Mouse (Mus musculus) midbrain, embryonic 12.5 days (tissue): ENCODE measurements around the gene Ephb1. TPM values are rescaled to one million over a fixed set of nuclear protein-coding genes. Genes with fewer than 3 reads are reported as not detected.
A peak's percentile ranks its signal among the peaks of the same experiment; 100 is the strongest.

ENCODE experiments used
- ATAC-seq: fragments of 200-750 bp; cut with Nextera tagmentation; 2 replicates; pipeline ENCODE4 v1.8.0; 2017; ENCODE audit warnings: low read depth, moderate TSS enrichment, moderate library complexity; ENCODE audit not compliant: low FRiP score
- H3K27ac ChIP-seq: fragments of 300-500 bp; sonication (generic); replicated peaks from 2 replicates; pipeline ENCODE4 v1.5.1; 2016; ENCODE audit warnings: mild to moderate bottlenecking
- H3K27me3 ChIP-seq: fragments of 300-500 bp; sonication (generic); 2 replicates; pipeline ENCODE4 v1.6.1; 2016; ENCODE audit warnings: mild to moderate bottlenecking
- H3K36me3 ChIP-seq: fragments of 300-500 bp; sonication (generic); 2 replicates; pipeline ENCODE4 v1.6.1; 2016
- H3K4me1 ChIP-seq: fragments of 300-500 bp; sonication (generic); 2 replicates; pipeline ENCODE4 v1.6.1; 2016
- H3K4me2 ChIP-seq: fragments of 300-500 bp; sonication (generic); replicated peaks from 2 replicates; pipeline ENCODE4 v1.6.1; 2016; ENCODE audit warnings: mild to moderate bottlenecking, moderate library complexity
- H3K4me3 ChIP-seq: fragments of 300-500 bp; sonication (generic); 2 replicates; pipeline ENCODE4 v1.5.1; 2016; ENCODE audit warnings: mild to moderate bottlenecking
- H3K9ac ChIP-seq: fragments of 300-500 bp; sonication (generic); replicated peaks from 2 replicates; pipeline ENCODE4 v1.6.1; 2016; ENCODE audit warnings: mild to moderate bottlenecking, moderate library complexity
- H3K9me3 ChIP-seq: fragments of 300-500 bp; sonication (generic); 2 replicates; pipeline ENCODE4 v1.6.1; 2016; ENCODE audit warnings: mild to moderate bottlenecking
- WGBS: fragments of 180-500 bp; shearing (Covaris S2); methylation state at CpG from one replicate; pipeline ENCODE4 v1.1.7; 2016; 5-methylcytosine and 5-hydroxymethylcytosine counted together
- polyA plus RNA-seq: library from polyadenylated mRNA; unstranded; fragments of >200 nt; fragmentation: Nextera tagmentation; extraction: Ambion mirVana; gene quantifications from 2 replicates; pipeline ENCODE4 v1.2.1, GENCODE M21; 2016

Ephb1 gene
- polyA plus RNA-seq, 1 experiment from 2014 or later, result 29.9 TPM

GRCm38 (mm10) chr9:101990836-101991235, 363.7 kb downstream of the Ephb1 start:
- Histone ChIP-seq H3K9ac (no peak overlapping the region), H3K27ac (no peak overlapping the region), H3K36me3 (no peaks in the 10 kb centered on the region), H3K4me2 (no peak overlapping the region), H3K4me1 (no peaks in the 10 kb centered on the region), H3K4me3 (no peak overlapping the region), H3K9me3 (no peaks in the 10 kb centered on the region), H3K27me3 (no peaks in the 10 kb centered on the region)
- no peak for ATAC-seq
- WGBS, result 87% methylated on average over 12 of the region's 12 CpGs

DNA sequence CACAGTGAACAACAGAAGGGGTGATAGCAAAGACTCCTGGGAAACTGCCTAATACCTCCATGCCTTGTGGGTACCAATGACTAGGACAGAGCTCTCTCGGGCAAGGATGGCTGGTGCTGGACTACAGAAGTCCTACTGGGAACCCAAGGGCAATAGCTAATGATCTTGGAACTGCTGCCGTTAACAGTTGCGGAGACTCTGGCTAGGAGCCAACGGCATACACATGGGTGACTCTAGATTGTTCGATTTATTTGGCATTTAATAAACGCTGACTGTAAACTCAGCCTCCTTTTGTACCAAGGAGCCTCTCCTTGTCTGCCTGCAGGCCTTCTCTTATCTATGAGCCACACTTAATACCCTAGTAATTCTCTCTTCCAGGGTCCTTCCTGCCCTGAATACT, 364.5 kb downstream of the Ephb1 start:
- H3K4me1 ChIP-seq, result no peaks in the 10 kb centered on the region
- no peak for ATAC-seq
- no peaks in the 10 kb centered on the region for H3K9me3 ChIP-seq
- H3K27ac ChIP-seq, result no peak overlapping the region
- H3K36me3 ChIP-seq, result no peaks in the 10 kb centered on the region
- no peak overlapping the region for H3K4me3 ChIP-seq
- WGBS, result 94% methylated on average over 6 of the region's 6 CpGs
- H3K27me3 ChIP-seq, result no peaks in the 10 kb centered on the region
- no peak overlapping the region for H3K4me2 ChIP-seq
- no peak overlapping the region for H3K9ac ChIP-seq

GRCm38 (mm10) chr9:101986910-101987309, 367.6 kb downstream of the Ephb1 start:
- no peak for ATAC-seq
- H3K4me2 ChIP-seq, result no peak overlapping the region
- 85% methylated on average over 2 of the region's 2 CpGs for whole genome bisulfite sequencing

DNA sequence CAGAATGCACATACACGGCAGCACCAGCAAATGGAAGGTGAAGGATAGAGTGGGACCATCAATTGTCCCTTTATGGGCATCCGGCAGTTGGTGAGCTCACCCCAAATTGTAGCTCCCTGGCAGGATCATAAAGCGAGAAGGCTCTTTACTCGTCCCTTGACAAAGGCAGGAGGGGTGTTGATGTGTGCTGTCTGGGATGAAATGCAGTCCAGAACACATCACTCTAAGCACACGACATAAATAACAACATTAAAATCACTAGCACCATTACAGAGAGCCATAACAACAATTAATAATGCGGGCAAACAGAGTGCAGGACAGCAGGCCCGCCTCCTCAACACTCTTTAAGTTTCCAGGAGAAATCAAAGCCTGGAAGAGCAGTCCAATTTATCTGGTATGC, 372.1 kb downstream of the Ephb1 start:
- Histone ChIP-seq H3K9ac (no peak overlapping the region), H3K4me1 (no peaks in the 10 kb centered on the region), H3K27ac (no peak overlapping the region), H3K27me3 (no peaks in the 10 kb centered on the region), H3K4me2 (no peak overlapping the region), H3K9me3 (no peaks in the 10 kb centered on the region), H3K4me3 (no peak overlapping the region), H3K36me3 (no peaks in the 10 kb centered on the region)
- 88% methylated on average over 7 of the region's 7 CpGs for WGBS
- ATAC-seq, result no peak

More at GRCm38 (mm10) chr9:101986910-101987309, 367.6 kb downstream of the Ephb1 start:
- no peaks in the 10 kb centered on the region for H3K27me3 ChIP-seq
- no peak overlapping the region for H3K4me3 ChIP-seq
- no peak overlapping the region for H3K9ac ChIP-seq
- H3K36me3 ChIP-seq, result no peaks in the 10 kb centered on the region
- H3K9me3 ChIP-seq, result no peaks in the 10 kb centered on the region
- H3K27ac ChIP-seq, result no peak overlapping the region
- no peaks in the 10 kb centered on the region for H3K4me1 ChIP-seq

GRCm38 (mm10) chr9:101981161-101981560, 373.3 kb downstream of the Ephb1 start:
- H3K4me3 ChIP-seq, result no peak overlapping the region
- no peak overlapping the region for H3K4me2 ChIP-seq
- no peaks in the 10 kb centered on the region for H3K9me3 ChIP-seq
- H3K36me3 ChIP-seq, result no peaks in the 10 kb centered on the region
- no peaks in the 10 kb centered on the region for H3K27me3 ChIP-seq
- H3K4me1 ChIP-seq, result no peaks in the 10 kb centered on the region
- 83% methylated on average over 2 of the region's 2 CpGs for WGBS
- H3K9ac ChIP-seq, result no peak overlapping the region
- ATAC-seq, result no peak
- H3K27ac ChIP-seq, result no peak overlapping the region

DNA sequence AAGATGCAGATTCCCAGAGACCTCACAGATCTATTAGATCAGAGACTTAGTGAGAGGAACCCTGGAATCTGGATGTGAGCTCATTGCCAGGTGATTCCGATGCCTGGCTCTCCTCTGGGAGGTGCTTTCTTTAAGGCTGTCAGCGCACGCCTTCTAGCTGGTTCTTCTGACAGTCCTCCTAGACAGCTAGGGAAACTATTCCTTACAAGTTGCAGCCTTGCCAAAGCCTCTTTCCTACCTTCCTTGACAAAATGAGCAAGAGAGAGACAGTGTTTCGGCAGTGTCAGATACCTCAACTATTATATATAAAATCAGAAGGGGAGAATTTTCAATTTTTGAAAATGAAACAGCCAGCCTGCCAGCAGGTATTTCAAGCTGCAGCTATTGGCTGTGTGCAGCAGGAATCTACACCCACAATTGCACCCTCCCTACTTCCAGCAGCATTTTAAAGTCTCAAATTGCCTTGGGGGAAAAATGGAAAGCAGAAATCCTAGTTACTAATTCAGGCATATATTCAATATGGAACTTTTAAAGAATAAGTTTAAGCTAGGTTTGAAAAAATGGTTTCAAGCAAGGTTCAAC, 377.5 kb downstream of the Ephb1 start:
- Histone ChIP-seq H3K27me3 (0 out of 2 replicates have a peak, but pooled peaks cover 3% of the 10 kb centered on the region), H3K27ac (no peak overlapping the region), H3K9ac (no peak overlapping the region), H3K4me1 (no peaks in the 10 kb centered on the region), H3K4me3 (no peak overlapping the region), H3K4me2 (no peak overlapping the region), H3K36me3 (no peaks in the 10 kb centered on the region), H3K9me3 (no peaks in the 10 kb centered on the region)
- no peak for ATAC-seq
- 93% methylated on average over 4 of the region's 4 CpGs for WGBS

DNA sequence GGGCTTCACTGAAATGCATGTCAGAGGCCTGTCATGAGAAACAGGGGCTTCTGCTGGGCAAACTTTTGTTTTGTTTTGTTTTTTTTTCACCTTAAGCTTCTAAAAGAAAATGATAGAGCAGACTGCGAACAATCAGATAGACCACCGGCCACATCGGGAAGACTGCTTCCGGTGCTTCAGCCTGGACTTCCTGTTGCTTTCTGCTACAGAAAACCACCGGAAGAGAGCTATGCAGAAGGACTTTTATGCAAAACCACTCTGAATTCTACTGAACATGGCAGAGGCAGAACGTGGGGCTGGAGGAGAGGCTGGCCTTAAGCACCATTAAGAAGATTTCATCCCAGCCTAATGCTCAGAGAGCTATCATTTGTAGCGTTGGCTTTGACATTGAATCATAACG, 382.2 kb downstream of the Ephb1 start:
- 79% methylated on average over 8 of the region's 8 CpGs for WGBS
- ATAC-seq, result no peak
- H3K27ac ChIP-seq, result no peak overlapping the region
- peaks cover 7% of the 10 kb centered on the region; the same call in 1 of the 2 replicates for H3K36me3 ChIP-seq
- no peak overlapping the region for H3K4me2 ChIP-seq
- H3K4me3 ChIP-seq, result no peak overlapping the region
- H3K9ac ChIP-seq, result no peak overlapping the region
- no peaks in the 10 kb centered on the region for H3K4me1 ChIP-seq
- H3K27me3 ChIP-seq, result 0 out of 2 replicates have a peak, but pooled peaks cover 3% of the 10 kb centered on the region
- no peaks in the 10 kb centered on the region for H3K9me3 ChIP-seq

DNA sequence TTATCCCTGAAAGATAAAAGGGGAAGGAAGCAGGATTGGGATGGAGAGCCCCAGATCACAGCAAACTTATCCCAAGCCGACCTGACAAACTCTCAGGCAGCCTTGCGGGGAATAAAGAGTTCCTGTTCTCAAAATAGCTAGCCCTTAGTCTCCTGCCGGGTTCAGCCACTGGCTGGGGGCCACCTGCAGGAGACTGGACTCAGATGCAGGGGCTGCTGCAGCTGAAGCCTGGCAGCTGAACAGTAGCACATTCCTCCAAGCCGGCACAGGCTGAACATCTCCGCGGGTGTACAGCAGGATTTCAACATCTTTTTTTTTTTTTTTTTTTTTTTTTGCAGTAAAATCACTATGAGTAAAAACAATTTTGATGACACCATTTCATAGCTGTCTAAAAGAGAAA, 382.7 kb downstream of the Ephb1 start:
- no peaks in the 10 kb centered on the region for H3K4me1 ChIP-seq
- H3K4me2 ChIP-seq, result no peak overlapping the region
- WGBS, result 17% methylated on average over 6 of the region's 6 CpGs
- no peak overlapping the region for H3K4me3 ChIP-seq
- ATAC-seq, result no peak
- 0 out of 2 replicates have a peak, but pooled peaks cover 3% of the 10 kb centered on the region for H3K27me3 ChIP-seq
- no peak overlapping the region for H3K27ac ChIP-seq
- no peaks in the 10 kb centered on the region for H3K9me3 ChIP-seq
- peaks cover 7% of the 10 kb centered on the region; the same call in 1 of the 2 replicates for H3K36me3 ChIP-seq
- H3K9ac ChIP-seq, result no peak overlapping the region

DNA sequence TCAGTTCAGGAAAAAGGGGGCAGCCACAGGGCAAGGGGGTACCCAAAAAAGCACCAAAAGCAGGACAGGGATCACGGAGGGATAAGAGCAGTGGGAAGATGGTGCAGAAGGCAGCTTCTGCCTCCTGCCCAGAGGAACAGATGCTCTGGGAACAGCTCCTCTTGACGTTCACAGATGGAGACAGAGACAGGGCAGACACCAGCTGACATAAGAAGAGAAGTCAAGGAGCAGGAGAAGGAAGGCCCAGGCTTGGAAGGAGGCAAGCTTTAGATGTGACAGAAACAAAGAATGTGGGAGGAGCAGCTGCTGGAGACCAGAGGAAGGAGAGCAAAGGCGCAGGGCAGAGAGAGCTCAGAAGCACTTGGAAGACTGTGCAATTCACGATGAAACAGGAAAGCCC, 398.3 kb downstream of the Ephb1 start:
- H3K4me3 ChIP-seq, result no peak overlapping the region
- no peak overlapping the region for H3K9ac ChIP-seq
- no peaks in the 10 kb centered on the region for H3K27me3 ChIP-seq
- H3K9me3 ChIP-seq, result no peaks in the 10 kb centered on the region
- ATAC-seq, result no peak
- no peaks in the 10 kb centered on the region for H3K36me3 ChIP-seq
- H3K27ac ChIP-seq, result 0 out of 2 replicates have a peak overlapping the region, but pooled peaks have one; percentile 10
- no peak overlapping the region for H3K4me2 ChIP-seq
- peaks cover 8% of the 10 kb centered on the region; the same call in 1 of the 2 replicates for H3K4me1 ChIP-seq
- WGBS, result 40% methylated on average over 4 of the region's 4 CpGs

DNA sequence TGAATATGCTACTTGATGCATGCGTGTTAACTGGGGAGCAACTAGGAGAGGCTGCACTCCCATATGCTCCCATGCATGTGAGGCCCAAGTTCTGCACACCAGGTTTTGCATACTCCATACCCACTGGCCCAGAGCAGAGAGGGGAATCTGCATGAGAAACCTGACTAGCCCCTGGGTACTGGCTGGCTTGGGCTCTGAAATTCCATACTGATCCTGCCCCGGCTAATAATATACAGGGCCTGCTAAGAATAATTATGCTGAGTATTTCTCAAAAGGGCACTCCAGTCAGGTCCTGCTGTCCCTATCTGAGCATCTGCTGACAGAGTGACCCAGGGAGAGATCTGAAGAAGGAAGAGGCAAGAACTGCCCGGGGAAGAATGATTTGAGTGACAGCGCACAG, 400.0 kb downstream of the Ephb1 start:
- Histone ChIP-seq H3K4me2 (no peak overlapping the region), H3K27ac (peak overlapping the region; percentile 60; the same call in 1 of the 2 replicates), H3K4me1 (peaks cover 20% of the 10 kb centered on the region), H3K27me3 (no peaks in the 10 kb centered on the region), H3K4me3 (no peak overlapping the region), H3K36me3 (no peaks in the 10 kb centered on the region), H3K9ac (no peak overlapping the region), H3K9me3 (no peaks in the 10 kb centered on the region)
- WGBS, result 73% methylated on average over 4 of the region's 4 CpGs
- peak; percentile 9; the same call in 1 of the 2 replicates for ATAC-seq

GRCm38 (mm10) chr9:101950101-101950500, 404.4 kb downstream of the Ephb1 start:
- H3K4me3 ChIP-seq, result no peak overlapping the region
- H3K4me2 ChIP-seq, result no peak overlapping the region
- H3K27ac ChIP-seq, result peak overlapping the region; percentile 70
- H3K4me1 ChIP-seq, result peaks cover 23% of the 10 kb centered on the region
- H3K9ac ChIP-seq, result 0 out of 2 replicates have a peak overlapping the region, but pooled peaks have one; percentile 7
- ATAC-seq, result peak; percentile 63; the same call in 1 of the 2 replicates
- 0% methylated on average over 3 of the region's 3 CpGs for WGBS
- H3K9me3 ChIP-seq, result no peaks in the 10 kb centered on the region
- no peaks in the 10 kb centered on the region for H3K27me3 ChIP-seq
- H3K36me3 ChIP-seq, result no peaks in the 10 kb centered on the region

GRCm38 (mm10) chr9:101945814-101946213, 408.7 kb downstream of the Ephb1 start:
- Histone ChIP-seq H3K4me1 (peaks cover 18% of the 10 kb centered on the region), H3K27ac (no peak overlapping the region), H3K27me3 (no peaks in the 10 kb centered on the region), H3K4me3 (no peak overlapping the region), H3K9ac (no peak overlapping the region), H3K9me3 (no peaks in the 10 kb centered on the region), H3K36me3 (no peaks in the 10 kb centered on the region), H3K4me2 (no peak overlapping the region)
- WGBS, result 93% methylated on average over 4 of the region's 4 CpGs
- no peak for ATAC-seq

DNA sequence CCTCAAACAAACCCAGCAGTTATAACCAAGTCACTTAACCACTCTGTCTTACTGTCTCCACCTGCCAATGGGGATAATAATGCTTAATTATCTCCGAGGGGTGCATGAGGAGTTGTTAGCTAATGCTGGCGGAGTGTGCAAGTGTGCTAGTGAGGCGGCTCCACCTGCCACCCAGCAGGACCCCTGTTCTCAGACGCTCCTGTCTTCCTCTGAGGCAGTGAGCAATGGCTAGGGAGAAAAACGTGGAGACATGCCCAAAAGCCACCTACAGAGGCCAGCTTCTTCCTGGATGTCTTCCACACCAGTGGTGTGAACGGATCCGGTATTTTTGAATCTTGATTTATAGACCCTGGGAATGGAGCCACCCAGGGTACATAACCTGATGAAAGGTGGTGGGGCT, 409.2 kb downstream of the Ephb1 start:
- H3K4me2 ChIP-seq, result no peak overlapping the region
- no peaks in the 10 kb centered on the region for H3K9me3 ChIP-seq
- 64% methylated on average over 7 of the region's 7 CpGs for WGBS
- no peaks in the 10 kb centered on the region for H3K36me3 ChIP-seq
- H3K27ac ChIP-seq, result no peak overlapping the region
- H3K4me1 ChIP-seq, result peaks cover 14% of the 10 kb centered on the region
- no peaks in the 10 kb centered on the region for H3K27me3 ChIP-seq
- no peak overlapping the region for H3K9ac ChIP-seq
- ATAC-seq, result no peak
- no peak overlapping the region for H3K4me3 ChIP-seq
